Mouse (Mus musculus) stomach, postnatal 0 days (tissue): Measurements from ENCODE around the gene Wdr37.

Experiments used
- CTCF ChIP-seq: IDR thresholded peaks from 2 replicates; pipeline ENCODE4 v1.5.1; 2016; ENCODE audit warnings: antibody characterized with exemption, low read depth, mild to moderate bottlenecking, moderate library complexity
- EP300 ChIP-seq: optimal IDR thresholded peaks from 2 replicates; pipeline ENCODE3; 2016; ENCODE audit warnings: antibody characterized with exemption

GRCm38 (mm10) chr13:8828946-8829345, 42.8 kb downstream of the Wdr37 start:
- no peak for TF ChIP-seq EP300
- no peak for TF ChIP-seq CTCF
